Mouse (Mus musculus) E14TG2a.4 (cell line): ENCODE measurements at regions not wholly inside any gene's neighbourhood (a gene's known extent, or its start where the extent isn't known, plus 50 kb on each side); places are given as distances from the start of the nearest gene placed in this dataset.

Experiments used
- CTCF ChIP-seq: conservative IDR thresholded peaks from 2 replicates; pipeline ENCODE4 v1.5.1; 2014; ENCODE audit warnings: low read length
- NANOG ChIP-seq: IDR thresholded peaks from 2 replicates; pipeline ENCODE4 v1.6.1; 2014; ENCODE audit warnings: borderline replicate concordance, low read length, mixed read lengths
- POU5F1 ChIP-seq: IDR thresholded peaks from 2 replicates; pipeline ENCODE4 v1.6.1; 2014; ENCODE audit warnings: low read length, borderline replicate concordance

- TF ChIP-seq CTCF (no peak), POU5F1 (no peak), NANOG (no peak)
These were observed 254.0 kb downstream of the Cdh26 start for GRCm38 (mm10) chr2:178684026-178684958.
